In genomic region chr7:109276622-109277021, GRCm38 (mm10) we compare ENCODE assay signal across 9 mouse cellular contexts.
DNase-seq lines count a peak whose midpoint lies in the region; ATAC-seq and TF ChIP-seq lines count a peak whose summit lies in the region.
"Had no signal": no experiment of that assay in that cellular context is flagged by ENCODE, and none has a peak within 500 bp of the region (broad histone marks: within the 10 kb centered on the region; RNA-seq: fewer than 3 reads in every experiment).

No protein-coding gene starts in this region.

- H3K4me1 ChIP-seq in kidney, embryonic 14.5 days (ENCODE audit: control insufficient read depth, insufficient read depth, low read length) = no peaks in the 10 kb centered on the region
- no peaks in the 10 kb centered on the region for H3K4me1 ChIP-seq in ES-E14 (ENCODE audit: control insufficient read depth in 2 of 2, insufficient read depth in 2 of 2, low read length in 2 of 2, poor library complexity in 1 of 2)
- 0 out of 2 replicates have a peak, but pooled peaks cover 3% of the 10 kb centered on the region for H3K4me1 ChIP-seq in intestine, embryonic 16.5 days (ENCODE audit: control insufficient read depth, insufficient read depth, low read length)
- H3K4me1 ChIP-seq in liver, embryonic 12.5 days = no peaks in the 10 kb centered on the region
- H3K4me1 ChIP-seq: megakaryocyte, embryonic 14.5 days had no signal

- no peak overlapping the region for H3K9ac ChIP-seq in kidney, embryonic 14.5 days (ENCODE audit: low read depth, low read length)
- no peak overlapping the region for H3K9ac ChIP-seq in ES-E14 (ENCODE audit: insufficient read depth, low read depth, low read length, poor library complexity, severe bottlenecking)
- H3K9ac ChIP-seq in intestine, embryonic 16.5 days (ENCODE audit: low read depth, low read length) = no peak overlapping the region
- no peak overlapping the region for H3K9ac ChIP-seq in liver, embryonic 12.5 days

- H3K9me3 ChIP-seq in kidney, embryonic 14.5 days (ENCODE audit: control insufficient read depth, low read length) = no peaks in the 10 kb centered on the region
- H3K9me3 ChIP-seq in ES-E14 (ENCODE audit: control insufficient read depth, insufficient read depth, low read depth, low read length) = no peaks in the 10 kb centered on the region
- H3K9me3 ChIP-seq in intestine, embryonic 16.5 days (ENCODE audit: control insufficient read depth, low read length) = no peaks in the 10 kb centered on the region
- no peaks in the 10 kb centered on the region for H3K9me3 ChIP-seq in liver, embryonic 12.5 days (replicated peaks)
- H3K9me3 ChIP-seq: megakaryocyte, embryonic 14.5 days had no signal

- 59% methylated on average over 3 of the region's 3 CpGs for WGBS in kidney, embryonic 14.5 days
- 53% methylated on average over 3 of the region's 3 CpGs for WGBS in intestine, embryonic 16.5 days
- WGBS in liver, embryonic 12.5 days (ENCODE audit: insufficient replicate concordance) = 56% methylated on average over 3 of the region's 3 CpGs

- in situ Hi-C loops in ES-E14 (cut with MboI; ENCODE audit: low sequenced_read_pairs in 2 of 2, unreplicated experiment in 2 of 2) = no loop called here

- DNase-seq in kidney, postnatal 14 days = peak; percentile 29
- peak; percentile 47 for DNase-seq in ES-E14 (ENCODE audit: low read depth, low spot score)
- DNase-seq in adrenal gland, postnatal 14 days = peak; percentile 79
- no peak for DNase-seq in right cerebral cortex, postnatal 14 days
- no peak for DNase-seq in spleen, adult 18-20 months

- no peaks in the 10 kb centered on the region for H3K36me3 ChIP-seq in kidney, embryonic 14.5 days (ENCODE audit: control insufficient read depth, insufficient read depth, low read length)
- no peaks in the 10 kb centered on the region for H3K36me3 ChIP-seq in ES-E14 (ENCODE audit: control insufficient read depth, insufficient read depth, low read length, poor library complexity, severe bottlenecking)
- no peaks in the 10 kb centered on the region for H3K36me3 ChIP-seq in intestine, embryonic 16.5 days (ENCODE audit: control insufficient read depth, insufficient read depth, low read length)
- no peaks in the 10 kb centered on the region for H3K36me3 ChIP-seq in liver, embryonic 12.5 days

- H3K4me3 ChIP-seq in kidney, embryonic 14.5 days (ENCODE audit: low read length) = no peak overlapping the region
- H3K4me3 ChIP-seq in ES-E14 (ENCODE audit: insufficient read depth in 1 of 2, low read depth in 1 of 2, low read length in 2 of 2, poor library complexity in 1 of 2, severe bottlenecking in 1 of 2) = no peak overlapping the region
- H3K4me3 ChIP-seq in intestine, embryonic 16.5 days (ENCODE audit: low read length) = no peak overlapping the region
- no peak overlapping the region for H3K4me3 ChIP-seq in liver, embryonic 12.5 days
- H3K4me3 ChIP-seq: megakaryocyte, embryonic 14.5 days had no signal

- no peak overlapping the region for H3K27ac ChIP-seq in kidney, embryonic 14.5 days (ENCODE audit: low read depth, low read length)
- H3K27ac ChIP-seq in ES-E14 (ENCODE audit: insufficient read depth, low read depth, low read length, poor library complexity, severe bottlenecking) = no peak overlapping the region
- H3K27ac ChIP-seq in intestine, embryonic 16.5 days (ENCODE audit: low read length) = no peak overlapping the region
- no peak overlapping the region for H3K27ac ChIP-seq in liver, embryonic 12.5 days

- H3K4me2 ChIP-seq in kidney, embryonic 14.5 days (replicated peaks; ENCODE audit: low read depth, low read length) = no peak overlapping the region
- no peak overlapping the region for H3K4me2 ChIP-seq in intestine, embryonic 16.5 days (ENCODE audit: low read depth, low read length)
- no peak overlapping the region for H3K4me2 ChIP-seq in liver, embryonic 12.5 days

- H3K27me3 ChIP-seq in kidney, embryonic 14.5 days (ENCODE audit: control insufficient read depth, insufficient read depth, low read length) = 0 out of 2 replicates have a peak, but pooled peaks cover 2% of the 10 kb centered on the region
- no peaks in the 10 kb centered on the region for H3K27me3 ChIP-seq in intestine, embryonic 16.5 days (replicated peaks; ENCODE audit: control insufficient read depth, insufficient read depth, low read length)
- no peaks in the 10 kb centered on the region for H3K27me3 ChIP-seq in liver, embryonic 12.5 days (replicated peaks)
- H3K27me3 ChIP-seq: megakaryocyte, embryonic 14.5 days had no signal

- no peak; the same call in 1 of the 2 replicates for ATAC-seq in kidney, embryonic 14.5 days (ENCODE audit: low FRiP score, low TSS enrichment)
- peak; percentile 83 for ATAC-seq in intestine, embryonic 16.5 days
- ATAC-seq in liver, embryonic 12.5 days = no peak

TF ChIP-seq in ES-E14, 5 proteins besides CTCF, POLR2A, EP300 and RAD21:
- TF ChIP-seq MAFK (IDR thresholded peaks at IDR 0.05; ENCODE audit: insufficient read depth, low read depth, low read length) (no peak), ZNF384 (IDR thresholded peaks at IDR 0.05; ENCODE audit: low read depth, low read length) (no peak), HCFC1 (IDR thresholded peaks at IDR 0.05; ENCODE audit: borderline replicate concordance, insufficient read depth, low read length) (no peak), ZC3H11A (IDR thresholded peaks at IDR 0.05; ENCODE audit: borderline replicate concordance, low read depth, low read length) (no peak), CHD2 (IDR thresholded peaks at IDR 0.05; ENCODE audit: low read depth, low read length) (no peak)

Comparison
In these comparisons a context has a peak if more than half of its experiments do, and no peak if none do; other contexts are left out.
1. DNase-seq: peak in kidney, postnatal 14 days (single experiment), ES-E14 (single experiment) and adrenal gland, postnatal 14 days (single experiment); none in right cerebral cortex, postnatal 14 days (single experiment) and spleen, adult 18-20 months (0 of 2).